Mouse (Mus musculus): ENCODE measurements at regions not wholly inside any gene's neighbourhood (a gene's known extent, or its start where the extent isn't known, plus 50 kb on each side); places are given as distances from the start of the nearest gene placed in this dataset.

- Histone ChIP-seq H3K4me3 (no peak overlapping the region), H3K27ac (no peak overlapping the region)
- TF ChIP-seq CTCF (conservative IDR thresholded peaks at IDR 0.05) = no peak
- DNase-seq (ENCODE audit: low spot score in 2 of 2) = no peak
Measured at GRCm38 (mm10) chr15:5414401-5414800, 170.4 kb upstream of the Ptger4 start.

GRCm38 (mm10) chr15:5416031-5416430 lies 172.0 kb upstream of the Ptger4 start:
- TF ChIP-seq CTCF (conservative IDR thresholded peaks at IDR 0.05) = no peak
- H3K4me3 ChIP-seq = no peak overlapping the region
- H3K27ac ChIP-seq = no peak overlapping the region
- no peak for DNase-seq (ENCODE audit: low spot score in 2 of 2)

GRCm38 (mm10) chr15:5426641-5427040 lies 182.7 kb upstream of the Ptger4 start:
- no peak for DNase-seq (ENCODE audit: low spot score in 2 of 2)
- Histone ChIP-seq H3K4me3 (no peak overlapping the region), H3K27ac (no peak overlapping the region)
- no peak for TF ChIP-seq CTCF (conservative IDR thresholded peaks at IDR 0.05)

GRCm38 (mm10) chr15:5427319-5428048 lies 183.5 kb upstream of the Ptger4 start:
- no peak for TF ChIP-seq CTCF (conservative IDR thresholded peaks at IDR 0.05)
- H3K4me3 ChIP-seq = no peak overlapping the region
- H3K27ac ChIP-seq = no peak overlapping the region
- no peak for DNase-seq (ENCODE audit: low spot score in 2 of 2)

- DNase-seq (ENCODE audit: low spot score in 2 of 2) = no peak
- no peak for TF ChIP-seq CTCF (conservative IDR thresholded peaks at IDR 0.05)
Measured at GRCm38 (mm10) chr15:5432018-5432417, 188.0 kb upstream of the Ptger4 start.

GRCm38 (mm10) chr15:5437020-5437419 lies 193.0 kb upstream of the Ptger4 start:
- DNase-seq (ENCODE audit: low spot score in 2 of 2) = no peak
- TF ChIP-seq CTCF (conservative IDR thresholded peaks at IDR 0.05) = no peak
- H3K4me3 ChIP-seq = no peak overlapping the region
- H3K27ac ChIP-seq = no peak overlapping the region

More at GRCm38 (mm10) chr15:5432018-5432417, 188.0 kb upstream of the Ptger4 start:
- H3K27ac ChIP-seq = no peak overlapping the region
- H3K4me3 ChIP-seq = no peak overlapping the region

GRCm38 (mm10) chr15:5446040-5446755 lies 202.2 kb upstream of the Ptger4 start:
- DNase-seq (ENCODE audit: low spot score in 2 of 2) = no peak
- H3K4me3 ChIP-seq = no peak overlapping the region
- no peak for TF ChIP-seq CTCF (conservative IDR thresholded peaks at IDR 0.05)
- H3K27ac ChIP-seq = no peak overlapping the region

GRCm38 (mm10) chr15:5446756-5447314 lies 202.8 kb upstream of the Ptger4 start:
- DNase-seq (ENCODE audit: low spot score in 2 of 2) = no peak
- Histone ChIP-seq H3K4me3 (no peak overlapping the region), H3K27ac (no peak overlapping the region)
- no peak for TF ChIP-seq CTCF (conservative IDR thresholded peaks at IDR 0.05)

DNA sequence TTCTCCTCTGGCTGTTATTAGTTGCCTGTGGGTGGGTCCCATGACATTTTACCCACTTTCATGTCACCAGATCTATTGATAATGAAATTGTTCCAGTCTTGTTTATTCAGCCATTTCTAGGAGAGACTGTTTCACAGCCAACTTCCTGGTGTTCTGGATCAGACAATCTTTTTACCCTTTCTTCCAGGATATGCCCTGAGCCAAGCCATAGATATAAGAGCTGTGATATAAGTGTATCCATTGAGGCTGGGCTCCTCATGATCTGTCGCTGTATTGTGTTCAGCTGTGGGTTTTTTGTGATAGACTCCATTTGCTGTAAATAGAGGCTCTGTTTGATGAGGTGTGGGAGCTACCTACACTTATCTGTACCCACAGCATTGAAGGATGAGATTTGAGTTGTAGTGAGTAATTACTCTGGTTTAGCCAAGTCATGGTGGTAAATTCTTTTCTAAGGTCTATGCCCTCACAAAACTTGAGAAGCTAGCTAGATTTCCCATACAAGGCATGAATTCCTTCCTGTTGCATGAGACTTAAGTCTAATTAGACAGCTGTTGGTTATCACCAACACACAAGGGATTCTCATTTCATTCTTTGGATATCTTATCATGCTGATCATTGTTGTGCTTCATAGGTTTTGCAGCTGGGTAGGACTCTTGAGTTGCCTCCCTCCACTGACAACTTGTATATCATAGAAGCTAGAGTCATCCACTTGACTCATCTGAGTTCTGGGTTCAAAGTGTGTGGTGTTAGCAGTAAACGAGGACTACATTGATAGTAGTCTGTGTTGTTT lies 203.9 kb upstream of the Ptger4 start:
- Histone ChIP-seq H3K27ac (no peak overlapping the region), H3K4me3 (no peak overlapping the region)
- TF ChIP-seq CTCF (conservative IDR thresholded peaks at IDR 0.05) = no peak
- DNase-seq (ENCODE audit: low spot score in 2 of 2) = no peak

- DNase-seq (ENCODE audit: low spot score in 2 of 2) = no peak
- Histone ChIP-seq H3K27ac (no peak overlapping the region), H3K4me3 (no peak overlapping the region)
- TF ChIP-seq CTCF (conservative IDR thresholded peaks at IDR 0.05) = no peak
Measured at GRCm38 (mm10) chr15:5459083-5459482, 215.1 kb upstream of the Ptger4 start.

DNA sequence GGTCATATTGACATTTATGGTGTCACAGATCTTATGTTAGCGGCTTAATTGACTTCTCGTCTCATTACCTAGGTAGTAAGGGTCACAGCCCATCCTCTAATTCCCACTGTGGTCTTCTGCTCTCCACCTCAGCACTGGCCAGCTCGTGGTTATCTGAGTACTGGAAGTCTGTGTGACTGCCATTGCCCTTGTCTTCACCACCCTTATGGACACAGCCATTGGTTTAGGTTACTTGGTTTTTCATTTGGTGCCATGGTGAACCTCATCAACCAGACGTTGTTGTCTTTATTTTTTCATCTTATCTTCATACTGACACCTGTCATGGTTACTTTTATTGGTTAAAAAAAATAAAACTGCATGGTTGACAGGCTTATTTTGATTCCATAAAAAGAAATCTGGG lies 215.6 kb upstream of the Ptger4 start:
- no peak for DNase-seq (ENCODE audit: low spot score in 2 of 2)
- Histone ChIP-seq H3K27ac (no peak overlapping the region), H3K4me3 (no peak overlapping the region)
- no peak for TF ChIP-seq CTCF (conservative IDR thresholded peaks at IDR 0.05)

- no peak overlapping the region for H3K4me3 ChIP-seq
- DNase-seq (ENCODE audit: low spot score in 2 of 2) = no peak
- no peak overlapping the region for H3K27ac ChIP-seq
- TF ChIP-seq CTCF (conservative IDR thresholded peaks at IDR 0.05) = no peak
Measured at GRCm38 (mm10) chr15:5462651-5463050, 218.7 kb upstream of the Ptger4 start.

DNA sequence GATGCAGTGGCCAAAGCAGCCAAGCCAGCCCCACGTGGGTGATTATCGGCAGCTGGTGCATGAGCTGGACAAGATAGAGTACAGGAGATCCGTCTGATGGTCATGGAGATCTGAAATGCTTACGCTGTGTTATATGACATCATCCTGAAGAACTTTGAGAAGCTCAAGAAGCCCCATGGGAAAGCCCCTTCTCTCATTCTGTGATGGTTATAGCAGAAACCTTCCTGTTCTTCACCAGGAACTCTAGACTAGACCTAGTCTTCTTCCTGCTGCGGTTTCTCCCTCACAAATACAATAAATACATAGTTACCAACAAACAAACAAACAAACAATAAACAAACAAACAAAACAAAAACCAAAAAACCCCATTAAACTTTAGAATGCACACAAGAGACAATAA lies 220.7 kb upstream of the Ptger4 start:
- DNase-seq (ENCODE audit: low spot score in 2 of 2) = no peak
- Histone ChIP-seq H3K27ac (no peak overlapping the region), H3K4me3 (no peak overlapping the region)
- no peak for TF ChIP-seq CTCF (conservative IDR thresholded peaks at IDR 0.05)

Measured in layer of hippocampus, adult 2 months (tissue).